Mouse (Mus musculus) yolk sac, embryonic 10.5 days (tissue): ENCODE results near the gene Brpf3.
"Not testable (repeated sequence)": the region's sequence is repeated elsewhere in the genome, so short reads cannot be mapped to it uniquely, and the experiment has no call there.

Experiments used
- DNase-seq: peaks from one replicate; pipeline ENCODE4 v3.0.0-alpha.2; 2017; ENCODE audit warnings: low spot score

Brpf3 gene

DNA sequence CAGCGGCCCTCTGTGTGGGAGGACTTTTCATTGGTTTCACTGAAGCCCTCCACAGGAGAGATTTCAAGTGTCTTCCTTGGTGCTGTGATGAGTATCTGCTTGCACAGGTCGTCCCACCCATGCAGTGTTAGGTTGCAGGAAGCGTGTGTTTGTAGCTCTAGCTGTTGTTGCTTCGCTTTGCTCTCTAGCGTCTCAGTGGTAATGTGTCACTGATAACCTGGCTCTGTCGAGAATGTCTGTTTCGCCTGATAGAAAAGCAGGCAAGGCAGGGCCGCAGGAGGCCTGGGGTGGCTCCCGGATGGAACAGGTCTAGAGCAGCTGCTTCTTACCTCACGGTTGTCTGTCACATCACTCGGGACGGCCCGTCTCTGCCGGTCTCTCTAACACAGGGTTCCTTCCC, 28.2 kb downstream of the Brpf3 start:
- peak; percentile 63 for DNase-seq

DNA sequence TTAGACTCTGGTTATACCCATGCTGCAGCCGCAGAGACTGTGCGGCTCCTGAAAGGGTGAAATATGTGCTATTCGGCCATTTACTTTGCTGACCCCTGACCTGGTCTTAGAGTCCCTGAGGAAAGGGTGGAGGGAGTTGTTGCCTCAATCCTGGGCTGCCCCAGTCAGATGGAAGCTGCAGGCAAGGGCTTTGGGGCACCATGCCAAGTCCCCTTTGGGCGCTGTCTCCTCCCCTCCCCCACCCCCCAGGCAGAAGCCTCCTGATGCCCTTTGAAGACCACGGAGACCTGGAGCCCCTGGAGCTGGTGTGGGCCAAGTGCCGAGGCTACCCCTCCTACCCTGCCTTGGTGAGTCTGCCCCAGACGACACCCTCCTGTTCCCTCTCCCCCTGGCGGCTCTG, 30.2 kb downstream of the Brpf3 start:
- no peak for DNase-seq

DNA sequence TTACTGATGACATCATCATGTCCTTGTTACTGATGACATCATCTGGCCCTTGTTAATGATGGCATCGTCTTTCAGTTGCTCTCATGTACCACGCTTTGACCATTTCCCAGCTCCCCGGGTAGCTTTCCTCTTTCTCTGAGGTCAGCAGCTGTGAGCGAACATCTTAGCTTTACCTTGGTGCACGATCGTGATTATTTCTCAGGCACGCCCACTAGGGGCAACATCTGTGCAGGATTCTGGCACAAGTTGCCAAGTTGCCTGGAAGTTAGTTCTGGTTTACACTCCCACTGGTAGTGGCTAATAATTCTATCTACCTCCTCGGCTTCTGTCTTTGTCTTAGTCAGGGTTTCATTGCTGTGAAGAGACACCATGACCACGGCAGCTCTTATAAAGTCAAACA, 31.1 kb downstream of the Brpf3 start:
- DNase-seq: no peak

DNA sequence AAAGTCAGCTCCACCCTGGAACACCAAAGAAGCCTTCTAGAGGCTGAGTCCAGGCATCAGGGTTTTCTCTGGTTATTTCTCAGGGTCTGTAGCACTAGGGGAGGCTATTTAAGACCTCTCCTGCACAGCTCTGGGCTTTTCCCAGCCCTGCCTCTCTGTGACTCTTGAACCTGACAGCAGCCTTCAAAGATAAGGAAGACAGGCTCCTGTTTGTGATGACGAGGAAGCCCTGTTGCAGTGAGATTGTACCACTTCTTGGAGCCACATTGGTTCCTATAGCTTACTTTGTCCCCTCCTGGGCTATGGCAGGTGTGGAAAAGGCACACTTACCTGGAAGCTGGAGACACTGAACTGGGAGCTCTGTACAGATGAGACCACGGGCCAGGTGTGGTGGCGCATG, 32.0 kb downstream of the Brpf3 start:
- no peak for DNase-seq

DNA sequence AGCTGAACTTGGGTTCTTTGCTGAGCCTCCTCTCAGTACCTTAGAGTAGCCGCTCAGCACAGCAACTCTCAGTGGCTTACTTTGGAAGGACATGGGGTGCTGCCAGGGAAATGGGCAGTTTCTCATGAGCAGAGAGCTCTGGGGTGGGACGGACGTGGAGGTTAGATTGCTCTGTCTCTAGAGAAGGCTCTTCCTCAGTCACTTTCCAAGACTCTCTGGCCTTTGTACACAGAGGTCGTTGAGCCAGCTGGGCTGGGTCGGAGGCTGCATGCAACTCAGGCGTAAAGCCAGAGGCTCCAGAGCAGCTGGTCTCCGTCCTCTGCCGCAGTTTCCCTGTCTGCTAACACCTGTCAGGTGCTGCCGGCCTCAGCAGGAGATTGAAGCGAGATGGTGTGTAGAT, 33.8 kb downstream of the Brpf3 start:
- DNase-seq: no peak

DNA sequence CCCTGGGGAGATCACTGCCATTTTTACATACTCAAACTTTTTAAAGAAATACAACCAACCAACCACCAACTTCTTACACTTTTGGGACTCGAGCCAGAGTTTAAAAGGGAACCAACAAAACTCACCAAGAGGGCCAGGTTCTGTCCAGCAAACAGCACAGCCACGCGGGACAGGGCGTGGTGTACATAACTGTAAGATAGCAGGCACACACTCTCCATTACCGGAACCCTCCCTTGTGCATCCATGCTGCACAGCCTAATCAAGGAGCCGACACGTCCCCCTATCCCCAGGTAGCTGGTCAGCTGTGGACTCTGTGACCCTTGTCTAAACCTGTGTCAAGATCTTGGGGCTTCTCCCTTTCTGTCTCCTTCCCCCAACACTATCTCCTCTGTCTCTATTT, 37.0 kb downstream of the Brpf3 start:
- no peak for DNase-seq

DNA sequence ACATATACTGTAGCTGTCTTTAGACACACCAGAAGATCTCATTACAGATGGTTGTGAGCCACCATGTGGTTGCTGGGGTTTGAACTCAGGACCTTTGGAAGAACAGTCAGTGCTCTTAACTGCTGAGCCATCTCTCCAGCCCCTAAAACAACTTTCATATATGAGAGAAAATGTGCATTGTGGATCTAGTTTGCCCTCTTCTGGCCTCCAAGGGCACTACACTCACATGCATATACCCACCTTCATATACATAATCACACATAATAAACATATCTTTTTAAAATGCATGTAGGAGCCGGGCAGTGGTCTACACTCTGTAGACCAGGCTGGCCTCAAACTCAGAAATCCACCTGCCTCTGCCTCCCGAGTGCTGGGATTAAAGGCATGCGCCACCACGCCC, 41.1 kb downstream of the Brpf3 start:
- not testable (repeated sequence) for DNase-seq

DNA sequence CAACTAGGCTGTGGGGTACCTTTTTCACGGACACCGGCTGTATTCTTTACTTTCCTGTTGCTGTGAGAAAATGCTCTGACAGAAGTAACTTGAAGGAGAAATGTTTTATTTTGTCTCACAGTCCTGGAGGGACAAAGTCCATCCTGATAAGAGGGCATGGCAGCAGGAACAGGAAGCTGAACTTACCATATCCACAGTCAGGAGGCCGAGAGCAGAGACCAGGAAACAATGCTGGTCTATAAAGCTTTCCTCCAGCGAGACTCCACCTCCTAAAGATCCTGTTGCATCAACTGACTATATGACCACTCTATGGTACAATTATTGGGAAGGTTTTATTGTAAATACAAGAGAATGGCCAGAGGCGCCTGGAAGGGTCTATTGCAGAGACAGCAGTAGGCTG, 42.8 kb downstream of the Brpf3 start:
- peak; percentile 62 for DNase-seq

DNA sequence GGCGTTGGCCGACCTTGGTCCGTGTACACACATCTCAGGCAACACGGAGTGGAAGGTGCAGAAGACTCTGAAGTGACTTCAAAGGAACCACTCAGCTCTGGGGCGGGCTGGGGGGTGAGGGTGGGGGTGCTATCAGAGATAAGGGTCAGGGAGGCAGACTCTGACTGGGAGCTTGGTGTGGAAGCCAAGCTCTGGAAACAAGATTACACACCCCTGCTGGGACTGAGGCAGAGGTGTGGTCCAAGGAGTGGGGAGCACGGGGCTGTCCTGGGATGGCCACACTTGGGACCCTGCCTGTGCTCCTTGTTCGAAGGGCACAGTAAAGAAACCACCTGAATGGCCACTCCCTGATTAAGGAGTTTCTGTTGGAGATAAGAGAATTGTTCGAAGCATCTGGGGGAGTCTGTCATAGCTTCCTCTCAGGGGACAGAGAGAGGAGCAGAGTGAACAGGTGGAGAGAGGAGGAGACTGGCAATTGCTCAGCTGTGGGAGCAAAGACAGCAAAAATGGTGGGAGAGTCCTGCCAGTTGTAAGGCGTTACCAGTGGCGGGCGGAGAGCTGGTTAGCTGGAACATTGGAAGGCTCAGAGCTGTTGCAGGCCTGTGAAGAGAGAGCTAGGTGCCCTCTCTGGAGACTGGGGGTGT, 46.2 kb downstream of the Brpf3 start:
- DNase-seq: peak; percentile 49

DNA sequence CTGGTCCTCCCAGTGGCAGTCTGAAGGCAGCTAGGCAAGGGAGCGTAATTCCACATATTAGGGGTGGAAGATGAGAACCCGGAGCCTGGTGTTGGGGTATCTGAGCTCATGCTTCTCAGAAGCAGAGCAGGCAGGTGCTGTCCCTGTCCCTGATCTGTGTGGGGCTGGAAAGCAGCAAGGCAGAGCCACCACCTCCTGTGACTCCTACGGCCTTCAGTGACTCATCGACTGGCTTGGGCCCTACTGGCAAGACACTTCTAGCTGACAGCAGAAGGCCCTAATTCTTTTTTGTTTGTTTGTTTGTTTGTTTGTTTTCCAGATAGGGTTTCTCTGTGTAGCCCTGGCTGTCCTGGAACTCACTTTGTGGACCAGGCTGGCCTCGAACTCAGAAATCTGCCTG, 49.6 kb downstream of the Brpf3 start:
- DNase-seq: no peak

DNA sequence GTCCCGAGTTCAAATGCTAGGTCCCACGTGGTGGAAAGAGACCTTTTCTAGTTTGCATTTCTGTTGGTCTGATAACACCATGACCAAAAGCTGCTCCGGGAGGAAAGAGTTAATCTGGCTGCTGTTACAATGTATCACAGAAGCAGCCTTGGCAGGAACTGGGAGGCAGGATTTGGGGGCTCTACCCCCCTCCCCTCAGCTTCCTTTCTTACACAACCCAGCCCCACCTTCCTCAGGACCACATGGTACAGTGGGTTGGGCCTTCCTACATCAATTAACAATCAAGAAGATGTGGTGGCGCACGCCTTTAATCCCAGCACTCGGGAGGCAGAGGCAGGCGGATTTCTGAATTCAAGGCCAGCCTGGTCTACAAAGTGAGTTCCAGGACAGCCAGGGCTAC, 53.5 kb downstream of the Brpf3 start:
- no peak for DNase-seq

DNA sequence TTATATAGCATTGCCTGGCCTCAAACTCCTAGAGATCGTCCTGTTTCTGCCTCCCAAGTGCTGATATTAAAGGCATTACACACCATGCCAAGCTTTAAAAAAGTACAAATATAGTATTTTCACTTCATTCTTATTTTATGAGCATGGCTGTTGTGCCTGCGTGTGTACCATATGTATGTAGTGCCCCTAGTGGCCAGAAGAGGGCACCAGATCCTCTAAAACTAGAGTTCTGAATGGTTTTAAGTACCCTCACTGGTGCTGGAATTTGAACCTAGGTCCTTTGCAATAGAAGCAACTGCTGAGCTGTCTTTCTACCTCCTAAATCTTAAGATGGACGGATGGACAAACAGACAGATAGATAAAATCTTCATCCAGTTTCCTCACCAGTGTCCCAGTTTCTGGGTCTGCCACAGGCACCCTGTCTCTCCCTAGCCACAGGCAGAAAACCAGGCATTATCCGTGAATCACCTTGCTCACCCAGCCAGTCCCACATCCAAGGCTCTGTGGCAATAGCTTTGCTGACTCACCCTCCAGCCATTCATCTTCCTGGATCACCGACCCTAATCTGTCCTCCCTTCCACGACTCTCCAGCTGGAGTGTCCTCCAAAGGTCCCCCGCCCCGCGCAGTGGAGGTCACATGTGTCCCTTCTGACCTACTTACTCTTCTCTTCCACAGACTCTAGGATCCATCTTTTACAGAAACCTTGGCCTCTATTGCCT, 54.4 kb downstream of the Brpf3 start:
- no peak for DNase-seq

DNA sequence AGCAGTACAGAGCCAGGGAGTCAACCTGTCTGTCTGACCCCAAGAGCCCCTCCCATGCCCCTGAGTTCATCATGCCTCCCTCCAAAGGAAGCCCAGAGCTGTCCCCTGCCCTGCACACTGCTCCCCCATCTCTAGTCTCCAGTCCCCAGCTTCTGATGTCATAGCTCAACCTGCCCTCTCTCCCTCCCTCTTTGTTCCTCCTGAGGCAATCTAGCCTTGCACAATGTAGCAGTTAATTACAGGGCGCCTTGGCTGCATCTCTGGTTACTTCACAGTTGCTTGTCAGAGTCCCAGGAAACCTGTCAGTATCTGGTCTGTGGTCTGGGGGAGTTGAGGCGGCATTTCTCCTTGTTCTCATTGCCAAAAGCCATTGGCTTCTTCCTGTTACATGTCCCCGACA, 55.1 kb downstream of the Brpf3 start:
- DNase-seq: no peak

DNA sequence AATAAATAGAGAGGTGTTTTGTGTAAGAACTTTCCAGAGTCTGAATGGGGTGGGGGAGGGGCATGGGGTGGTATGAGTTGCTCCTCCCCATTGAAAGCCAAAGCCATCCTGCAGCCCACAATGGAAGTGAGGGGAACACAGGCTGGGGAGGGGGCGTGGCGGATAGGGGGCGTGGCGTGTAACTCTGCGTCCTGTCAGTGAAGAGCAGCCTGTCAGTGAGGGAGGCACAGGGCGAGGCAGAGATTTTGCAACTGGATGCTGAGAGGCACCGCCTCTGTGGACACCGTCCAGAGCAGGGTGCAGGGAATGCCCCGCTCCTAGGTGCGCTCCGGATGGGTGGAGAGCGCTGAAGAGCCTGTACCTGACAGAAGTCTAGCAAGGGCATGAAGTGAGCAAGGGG, 57.3 kb downstream of the Brpf3 start, which contains the start of gene Pnpla1:
Gene Pnpla1, plus strand, starts transcription at position 207 of the 400 bp plus-strand sequence.
- no peak for DNase-seq

DNA sequence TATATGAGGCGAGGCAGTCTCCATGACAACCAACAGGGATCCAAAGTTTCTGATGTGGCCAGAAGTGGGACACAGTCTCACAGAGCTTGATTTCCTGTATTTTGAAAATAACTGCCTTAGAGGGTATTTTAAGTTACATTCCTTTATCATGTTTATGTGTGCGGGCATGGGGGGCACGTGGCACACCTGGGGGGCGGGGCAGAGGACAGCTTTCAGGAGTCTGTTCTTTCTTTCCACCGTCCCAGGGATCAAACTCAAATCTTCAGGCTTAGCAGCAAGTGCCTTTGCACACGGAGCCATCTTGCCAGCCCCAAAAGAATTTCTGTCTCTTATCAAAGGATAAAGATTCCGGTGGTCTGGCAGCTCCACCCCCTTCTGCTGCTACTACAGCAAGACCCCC, 63.0 kb downstream of the Brpf3 start:
- DNase-seq: no peak

DNA sequence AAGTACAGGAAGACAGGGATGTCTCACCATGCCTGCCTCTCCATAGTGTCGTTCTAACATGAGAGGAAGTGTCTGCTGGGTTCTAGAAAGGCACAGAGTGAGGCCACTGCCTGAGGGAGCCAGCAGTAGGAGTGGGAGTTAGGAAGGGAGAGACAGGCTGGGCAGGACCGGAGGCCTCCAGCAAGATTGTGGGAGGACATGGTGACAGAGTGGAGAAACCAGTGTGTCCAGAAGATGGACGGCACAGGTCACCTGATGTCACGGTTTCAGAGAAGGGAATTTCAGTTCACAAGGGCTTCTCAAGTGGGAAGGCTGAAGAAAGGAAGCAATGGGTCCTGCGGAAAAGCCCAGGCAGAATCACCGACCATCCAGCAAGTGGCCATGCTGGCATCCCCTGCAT, 63.6 kb downstream of the Brpf3 start:
- DNase-seq: no peak

DNA sequence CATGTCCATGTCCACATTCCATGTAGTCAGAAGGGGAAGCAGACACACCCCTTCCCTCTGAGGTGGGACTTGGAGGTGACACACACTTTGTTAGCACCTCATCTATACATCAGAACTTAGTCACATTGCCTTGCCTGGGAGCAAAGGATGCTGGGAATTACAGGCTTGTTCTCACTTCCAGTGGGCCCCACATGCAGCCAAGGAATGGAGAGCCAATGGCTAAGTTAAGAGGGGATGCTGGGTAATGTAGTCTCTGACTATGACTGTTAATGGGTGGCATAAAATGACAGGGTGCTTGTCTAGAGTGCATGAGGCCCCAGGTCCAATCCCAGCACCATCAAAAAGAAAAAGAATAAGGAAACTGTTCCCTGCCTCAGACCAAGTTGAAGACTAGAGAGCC, 66.0 kb downstream of the Brpf3 start:
- no peak for DNase-seq

DNA sequence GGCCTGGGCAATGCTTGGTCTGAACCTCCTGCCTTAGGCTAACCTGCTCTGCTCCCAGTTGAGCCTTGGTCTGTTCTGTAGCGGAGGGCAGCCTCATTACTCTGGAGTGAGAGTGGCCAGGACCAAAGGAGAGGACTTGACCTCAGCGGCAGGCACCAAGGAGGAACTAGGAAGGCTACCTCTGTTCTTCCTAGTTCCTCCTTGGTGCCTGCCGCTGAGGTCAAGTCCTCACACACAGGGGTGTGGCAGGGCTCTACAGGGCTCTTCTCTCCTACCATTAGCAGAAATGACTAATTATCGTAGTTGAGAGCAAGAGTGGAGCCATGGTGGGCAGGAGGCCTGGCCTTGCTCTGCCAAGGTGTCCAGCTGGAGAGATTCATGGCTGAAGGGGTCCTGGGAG, 66.5 kb downstream of the Brpf3 start:
- DNase-seq: no peak

DNA sequence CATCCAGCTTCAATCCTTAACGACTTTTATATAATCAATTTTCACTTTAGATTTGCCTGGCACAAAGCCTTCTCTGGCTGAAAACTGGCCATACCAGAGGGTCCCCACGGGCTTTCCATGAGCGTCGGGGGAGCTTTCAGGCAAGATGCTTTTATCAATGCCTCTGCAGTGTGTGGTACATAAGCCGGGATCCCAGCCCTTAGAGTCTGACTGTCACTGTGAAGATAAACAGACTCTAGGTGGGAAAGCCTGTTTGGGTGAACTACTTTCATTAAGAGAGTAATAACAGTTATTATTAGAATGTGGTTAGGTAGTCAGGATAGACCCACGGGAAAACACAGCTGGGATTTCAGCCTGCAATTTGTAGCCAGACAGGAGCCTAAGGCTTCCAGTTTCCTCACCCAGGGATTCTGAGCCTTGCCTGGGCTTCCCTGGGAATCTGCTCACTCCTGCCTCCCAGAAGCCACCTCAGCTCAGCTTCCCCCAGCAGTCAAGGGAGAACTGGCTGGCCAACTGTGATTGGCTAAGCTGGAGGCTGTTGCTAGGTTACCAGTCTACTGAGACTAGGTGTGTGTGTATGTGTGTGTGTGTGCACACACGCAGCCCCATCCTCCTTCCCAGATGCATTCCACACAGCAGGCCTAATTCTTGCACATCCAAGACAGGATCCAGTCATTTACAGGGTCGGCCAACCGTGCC, 68.7 kb downstream of the Brpf3 start:
- no peak for DNase-seq

DNA sequence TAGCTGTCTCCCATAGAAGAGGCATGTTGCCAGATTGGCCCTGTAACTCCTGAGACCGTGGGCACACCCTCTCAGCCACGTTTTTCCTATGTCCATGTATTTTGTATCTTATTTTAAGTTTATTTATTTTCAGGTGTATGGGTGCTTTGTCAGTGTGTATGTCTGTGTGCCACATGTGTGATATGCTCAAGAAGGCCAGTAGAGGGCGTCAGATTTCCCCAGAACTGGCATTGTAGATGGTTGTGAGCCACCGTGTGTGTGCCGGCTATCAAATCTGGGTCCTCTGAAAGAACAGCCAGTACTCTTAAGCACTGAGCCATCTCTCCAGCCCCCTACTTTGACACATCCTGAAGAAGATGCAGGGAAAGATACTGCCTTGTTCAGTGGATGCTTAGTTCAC, 69.5 kb downstream of the Brpf3 start:
- no peak for DNase-seq

DNA sequence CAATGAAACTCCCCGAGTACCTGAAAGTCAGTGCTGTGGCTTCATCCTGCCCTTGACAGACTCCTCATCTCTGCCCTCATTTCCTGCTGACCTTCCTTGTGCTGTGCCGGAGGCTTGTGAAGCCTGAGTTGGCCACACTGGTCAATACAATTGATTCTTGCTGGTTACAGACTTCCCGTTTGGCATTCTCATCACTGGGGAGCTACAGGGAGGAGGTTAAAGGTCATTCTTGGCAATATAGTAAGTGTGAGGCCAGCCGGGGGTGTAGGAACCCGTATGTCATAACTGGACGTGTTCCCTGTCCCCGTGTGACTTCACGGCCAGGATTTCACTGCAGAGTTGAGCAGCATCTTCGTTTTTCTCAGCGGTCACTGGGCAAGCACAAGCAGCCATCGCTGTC, 70.9 kb downstream of the Brpf3 start:
- DNase-seq: no peak

DNA sequence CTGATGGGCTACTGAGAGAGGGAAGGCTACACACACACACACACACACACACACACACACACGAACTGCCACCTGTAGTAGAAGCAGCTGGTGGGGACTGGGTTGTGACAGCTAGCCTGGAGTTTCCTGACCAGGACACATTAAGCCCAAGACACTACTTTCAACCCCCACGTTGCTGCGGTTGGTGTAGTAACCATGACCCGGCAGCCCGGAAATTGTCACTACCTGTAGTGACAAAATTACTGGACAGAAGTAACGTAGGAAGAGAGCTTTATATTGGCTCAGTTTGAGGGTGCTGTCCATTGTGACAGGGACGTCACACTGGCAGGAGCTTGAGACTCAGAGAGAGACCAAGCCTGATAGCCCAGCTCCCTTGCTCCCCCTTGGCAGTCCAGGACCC, 71.4 kb downstream of the Brpf3 start:
- no peak for DNase-seq

DNA sequence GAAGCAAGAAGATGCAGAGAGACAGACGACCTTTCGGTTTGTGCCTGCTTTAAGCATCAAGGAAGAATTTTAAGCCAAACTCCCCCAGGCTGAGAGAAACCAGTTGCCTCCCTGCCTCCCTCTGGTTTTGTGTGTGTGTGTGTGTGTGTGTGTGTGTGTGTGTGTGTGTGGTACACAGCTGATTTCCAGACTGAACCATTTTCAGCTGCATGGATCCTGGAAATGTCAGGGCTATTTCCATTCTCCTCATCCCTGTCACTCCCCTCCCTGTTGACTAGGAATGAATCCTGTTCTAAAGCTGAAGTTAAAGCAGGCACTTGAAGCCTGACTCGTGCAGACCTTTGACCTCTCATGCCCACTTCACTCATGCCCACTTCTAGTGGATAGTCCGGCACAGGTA, 73.3 kb downstream of the Brpf3 start:
- DNase-seq: no peak

DNA sequence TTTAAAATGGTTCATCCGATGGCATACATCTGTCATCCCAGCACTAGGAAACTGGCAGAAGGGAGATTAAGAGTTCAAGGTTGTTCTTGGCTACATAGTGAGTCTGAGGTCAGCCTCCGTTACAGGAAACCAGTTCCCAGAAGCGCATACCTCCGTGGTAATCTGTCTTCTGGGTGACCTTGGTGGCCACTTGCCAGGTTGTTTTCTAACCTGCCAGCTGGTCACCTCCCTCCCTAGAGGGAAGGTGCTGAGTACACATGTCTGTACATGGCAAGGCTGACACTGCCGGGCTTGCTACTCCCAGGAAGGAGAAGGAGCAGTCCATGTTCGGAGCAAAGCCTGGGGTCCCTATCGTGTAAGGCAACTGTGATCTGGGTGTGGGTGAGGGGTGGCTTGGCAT, 73.9 kb downstream of the Brpf3 start:
- DNase-seq: no peak
